Mouse (Mus musculus) bone marrow macrophage, adult 2 months (primary cell): ENCODE measurements around the gene Lmf2.

ENCODE experiments used
- CTCF ChIP-seq: IDR thresholded peaks from 2 replicates; pipeline ENCODE4 v1.5.1; 2012; ENCODE audit warnings: low read depth, mild to moderate bottlenecking, low read length, moderate library complexity
- POLR2A ChIP-seq: IDR thresholded peaks from 2 replicates; pipeline ENCODE4 v1.6.1; 2012; ENCODE audit warnings: mild to moderate bottlenecking, low read depth, low read length, borderline replicate concordance

DNA sequence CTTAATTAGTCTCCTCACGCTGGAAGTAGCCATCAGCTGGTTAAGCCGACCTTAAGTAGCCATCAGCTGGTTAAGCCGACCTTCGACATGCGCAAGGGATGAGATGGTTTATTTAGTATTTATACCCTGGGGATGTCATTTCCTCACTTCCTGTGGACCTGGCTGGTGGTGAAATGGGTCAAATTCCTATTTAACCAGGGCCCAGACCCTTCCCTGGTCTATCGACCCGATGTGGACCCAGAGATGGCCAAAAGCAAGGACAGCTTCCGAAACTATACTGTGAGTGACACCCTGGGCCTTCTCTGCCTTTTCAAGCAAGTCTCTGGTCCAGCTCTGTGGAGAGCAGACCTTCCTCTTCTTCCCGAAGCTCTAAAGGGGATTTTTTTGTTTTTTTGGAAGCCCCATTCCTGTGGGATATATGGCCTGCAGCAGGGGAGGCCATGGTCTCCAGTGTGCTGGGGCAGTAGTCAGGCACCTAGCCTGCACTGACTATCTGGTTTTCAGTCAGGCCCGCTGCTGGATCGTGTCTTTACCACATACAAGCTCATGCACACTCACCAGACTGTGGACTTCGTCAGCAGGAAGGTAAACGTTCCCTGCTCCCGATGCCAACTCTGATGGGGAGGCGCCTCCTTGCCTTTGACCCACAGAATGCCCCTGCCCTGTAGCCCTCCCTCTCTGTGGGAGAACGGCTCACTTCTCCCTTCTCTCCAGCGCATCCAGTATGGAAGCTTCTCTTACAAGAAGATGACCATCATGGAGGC, 20.5 kb downstream of the Lmf2 start:
- TF ChIP-seq POLR2A (no peak), CTCF (no peak)
